Mouse (Mus musculus): Measurements from ENCODE around the gene Klhdc8a. TPM values are rescaled to one million over a fixed set of nuclear protein-coding genes. Genes with fewer than 3 reads are reported as not detected.
"Not testable (repeated sequence)": the region's sequence is repeated elsewhere in the genome, so short reads cannot be mapped to it uniquely, and the experiment has no call there.

The Klhdc8a gene
- polyA plus RNA-seq, 1 experiment = 0.69 TPM

GRCm38 (mm10) chr1:132265936-132266335 is 32.5 kb upstream of the Klhdc8a start:
- Histone ChIP-seq H3K36me3 (ENCODE audit: control insufficient read depth, insufficient read depth, low read length) (no peaks in the 10 kb centered on the region), H3K4me1 (ENCODE audit: control insufficient read depth, insufficient read depth, low read length) (no peaks in the 10 kb centered on the region), H3K27me3 (ENCODE audit: control insufficient read depth, insufficient read depth, low read length) (no peaks in the 10 kb centered on the region), H3K4me3 (ENCODE audit: control insufficient read depth, low read depth, low read length) (no peak overlapping the region), H3K27ac (ENCODE audit: control insufficient read depth, insufficient read depth, low read depth, low read length) (no peak overlapping the region)
- TF ChIP-seq CTCF (IDR thresholded peaks at IDR 0.05; ENCODE audit: control insufficient read depth, insufficient read depth, insufficient replicate concordance, low read depth, low read length) = no peak
- no peak for TF ChIP-seq POLR2A (IDR thresholded peaks at IDR 0.05; ENCODE audit: control insufficient read depth, low read depth, low read length)

GRCm38 (mm10) chr1:132266791-132267557 is 31.5 kb upstream of the Klhdc8a start:
- TF ChIP-seq CTCF (IDR thresholded peaks at IDR 0.05; ENCODE audit: control insufficient read depth, insufficient read depth, insufficient replicate concordance, low read depth, low read length) (no peak), POLR2A (IDR thresholded peaks at IDR 0.05; ENCODE audit: control insufficient read depth, low read depth, low read length) (no peak)
- H3K36me3 ChIP-seq (ENCODE audit: control insufficient read depth, insufficient read depth, low read length) = no peaks in the 10 kb centered on the region
- no peaks in the 10 kb centered on the region for H3K27me3 ChIP-seq (ENCODE audit: control insufficient read depth, insufficient read depth, low read length)
- H3K4me3 ChIP-seq (ENCODE audit: control insufficient read depth, low read depth, low read length) = no peak overlapping the region
- no peak overlapping the region for H3K27ac ChIP-seq (ENCODE audit: control insufficient read depth, insufficient read depth, low read depth, low read length)
- no peaks in the 10 kb centered on the region for H3K4me1 ChIP-seq (ENCODE audit: control insufficient read depth, insufficient read depth, low read length)

GRCm38 (mm10) chr1:132267959-132268358 is 30.5 kb upstream of the Klhdc8a start:
- Histone ChIP-seq H3K4me3 (ENCODE audit: control insufficient read depth, low read depth, low read length) (no peak overlapping the region), H3K27me3 (ENCODE audit: control insufficient read depth, insufficient read depth, low read length) (no peaks in the 10 kb centered on the region), H3K27ac (ENCODE audit: control insufficient read depth, insufficient read depth, low read depth, low read length) (no peak overlapping the region), H3K4me1 (ENCODE audit: control insufficient read depth, insufficient read depth, low read length) (no peaks in the 10 kb centered on the region), H3K36me3 (ENCODE audit: control insufficient read depth, insufficient read depth, low read length) (no peaks in the 10 kb centered on the region)
- no peak for TF ChIP-seq CTCF (IDR thresholded peaks at IDR 0.05; ENCODE audit: control insufficient read depth, insufficient read depth, insufficient replicate concordance, low read depth, low read length)
- no peak for TF ChIP-seq POLR2A (IDR thresholded peaks at IDR 0.05; ENCODE audit: control insufficient read depth, low read depth, low read length)

- TF ChIP-seq POLR2A (IDR thresholded peaks at IDR 0.05; ENCODE audit: control insufficient read depth, low read depth, low read length) (no peak), CTCF (IDR thresholded peaks at IDR 0.05; ENCODE audit: control insufficient read depth, insufficient read depth, insufficient replicate concordance, low read depth, low read length) (no peak)
- H3K36me3 ChIP-seq (ENCODE audit: control insufficient read depth, insufficient read depth, low read length) = no peaks in the 10 kb centered on the region
- H3K27me3 ChIP-seq (ENCODE audit: control insufficient read depth, insufficient read depth, low read length) = no peaks in the 10 kb centered on the region
- no peak overlapping the region for H3K27ac ChIP-seq (ENCODE audit: control insufficient read depth, insufficient read depth, low read depth, low read length)
- no peaks in the 10 kb centered on the region for H3K4me1 ChIP-seq (ENCODE audit: control insufficient read depth, insufficient read depth, low read length)
- H3K4me3 ChIP-seq (ENCODE audit: control insufficient read depth, low read depth, low read length) = no peak overlapping the region
These were observed 29.9 kb upstream of the Klhdc8a start for GRCm38 (mm10) chr1:132268418-132269060.

GRCm38 (mm10) chr1:132271237-132271636 is 27.2 kb upstream of the Klhdc8a start:
- Histone ChIP-seq H3K4me1 (ENCODE audit: control insufficient read depth, insufficient read depth, low read length) (no peaks in the 10 kb centered on the region), H3K27ac (ENCODE audit: control insufficient read depth, insufficient read depth, low read depth, low read length) (no peak overlapping the region), H3K36me3 (ENCODE audit: control insufficient read depth, insufficient read depth, low read length) (no peaks in the 10 kb centered on the region), H3K27me3 (ENCODE audit: control insufficient read depth, insufficient read depth, low read length) (no peaks in the 10 kb centered on the region), H3K4me3 (ENCODE audit: control insufficient read depth, low read depth, low read length) (no peak overlapping the region)
- no peak for TF ChIP-seq POLR2A (IDR thresholded peaks at IDR 0.05; ENCODE audit: control insufficient read depth, low read depth, low read length)
- no peak for TF ChIP-seq CTCF (IDR thresholded peaks at IDR 0.05; ENCODE audit: control insufficient read depth, insufficient read depth, insufficient replicate concordance, low read depth, low read length)

GRCm38 (mm10) chr1:132276694-132277093 is 21.7 kb upstream of the Klhdc8a start:
- Histone ChIP-seq H3K4me3 (ENCODE audit: control insufficient read depth, low read depth, low read length) (no peak overlapping the region), H3K27ac (ENCODE audit: control insufficient read depth, insufficient read depth, low read depth, low read length) (no peak overlapping the region)
- TF ChIP-seq CTCF (IDR thresholded peaks at IDR 0.05; ENCODE audit: control insufficient read depth, insufficient read depth, insufficient replicate concordance, low read depth, low read length) (no peak), POLR2A (IDR thresholded peaks at IDR 0.05; ENCODE audit: control insufficient read depth, low read depth, low read length) (no peak)

GRCm38 (mm10) chr1:132277124-132277523 is 21.3 kb upstream of the Klhdc8a start:
- Histone ChIP-seq H3K36me3 (ENCODE audit: control insufficient read depth, insufficient read depth, low read length) (no peaks in the 10 kb centered on the region), H3K27me3 (ENCODE audit: control insufficient read depth, insufficient read depth, low read length) (no peaks in the 10 kb centered on the region), H3K4me3 (ENCODE audit: control insufficient read depth, low read depth, low read length) (no peak overlapping the region), H3K4me1 (ENCODE audit: control insufficient read depth, insufficient read depth, low read length) (no peaks in the 10 kb centered on the region), H3K27ac (ENCODE audit: control insufficient read depth, insufficient read depth, low read depth, low read length) (no peak overlapping the region)
- TF ChIP-seq CTCF (IDR thresholded peaks at IDR 0.05; ENCODE audit: control insufficient read depth, insufficient read depth, insufficient replicate concordance, low read depth, low read length) (no peak), POLR2A (IDR thresholded peaks at IDR 0.05; ENCODE audit: control insufficient read depth, low read depth, low read length) (no peak)

More at GRCm38 (mm10) chr1:132276694-132277093, 21.7 kb upstream of the Klhdc8a start:
- Histone ChIP-seq H3K36me3 (ENCODE audit: control insufficient read depth, insufficient read depth, low read length) (no peaks in the 10 kb centered on the region), H3K27me3 (ENCODE audit: control insufficient read depth, insufficient read depth, low read length) (no peaks in the 10 kb centered on the region), H3K4me1 (ENCODE audit: control insufficient read depth, insufficient read depth, low read length) (no peaks in the 10 kb centered on the region)

GRCm38 (mm10) chr1:132280636-132281035 is 17.8 kb upstream of the Klhdc8a start:
- not testable (repeated sequence) for H3K4me3 ChIP-seq (ENCODE audit: control insufficient read depth, low read depth, low read length); H3K36me3 ChIP-seq (ENCODE audit: control insufficient read depth, insufficient read depth, low read length); H3K27me3 ChIP-seq (ENCODE audit: control insufficient read depth, insufficient read depth, low read length); H3K27ac ChIP-seq (ENCODE audit: control insufficient read depth, insufficient read depth, low read depth, low read length); H3K4me1 ChIP-seq (ENCODE audit: control insufficient read depth, insufficient read depth, low read length)

Measured in testis, adult 2 months (tissue).